Mouse (Mus musculus) c-Kit-positive CD71-positive TER-119-negative erythroid progenitor cells, embryonic 14.5 days (primary cell): ENCODE results near the gene Bsg.
"Not testable (repeated sequence)": the region's sequence is repeated elsewhere in the genome, so short reads cannot be mapped to it uniquely, and the experiment has no call there.

Experiments used
- DNase-seq: peaks from one replicate; pipeline ENCODE4 v3.0.0-alpha.2; 2013; ENCODE audit warnings: low read depth

Gene Bsg

GRCm38 (mm10) chr10:79735361-79735760, 31.1 kb downstream of the Bsg start:
- no peak for DNase-seq

- no peak for DNase-seq
These were observed 32.4 kb downstream of the Bsg start for GRCm38 (mm10) chr10:79736706-79737105.

GRCm38 (mm10) chr10:79738259-79738658, 34.0 kb downstream of the Bsg start:
- no peak for DNase-seq

- no peak for DNase-seq
These were observed 34.9 kb downstream of the Bsg start for GRCm38 (mm10) chr10:79739234-79739633.

GRCm38 (mm10) chr10:79740863-79741262, 36.6 kb downstream of the Bsg start:
- no peak for DNase-seq

GRCm38 (mm10) chr10:79743161-79743560, 38.9 kb downstream of the Bsg start:
- no peak for DNase-seq

- no peak for DNase-seq
These were observed 39.5 kb downstream of the Bsg start for GRCm38 (mm10) chr10:79743650-79744365.

GRCm38 (mm10) chr10:79745411-79745810, 41.1 kb downstream of the Bsg start:
- DNase-seq, result no peak

GRCm38 (mm10) chr10:79745898-79746773, 41.8 kb downstream of the Bsg start, which contains the start of gene Polrmt:
Gene Polrmt (minus strand): TSS chr10:79746581.
- DNase-seq, result peak; percentile 95

- peak; percentile 46 for DNase-seq
These were observed 42.5 kb downstream of the Bsg start for GRCm38 (mm10) chr10:79746774-79747151.

GRCm38 (mm10) chr10:79748496-79748895, 44.2 kb downstream of the Bsg start:
- no peak for DNase-seq

GRCm38 (mm10) chr10:79754856-79755516, 50.7 kb downstream of the Bsg start, which contains the start of gene Fgf22:
Gene Fgf22 (plus strand): TSS chr10:79755076.
- DNase-seq, result peak; percentile 53

GRCm38 (mm10) chr10:79755854-79756253, 51.6 kb downstream of the Bsg start:
- no peak for DNase-seq

- no peak for DNase-seq
These were observed 52.4 kb downstream of the Bsg start for GRCm38 (mm10) chr10:79756660-79757059.

GRCm38 (mm10) chr10:79759675-79760074, 55.4 kb downstream of the Bsg start:
- DNase-seq, result not testable (repeated sequence)

GRCm38 (mm10) chr10:79760603-79761143, 56.4 kb downstream of the Bsg start:
- DNase-seq, result no peak
